Mouse (Mus musculus): ENCODE measurements around the gene Arhgef25. TPM values are rescaled to one million over a fixed set of nuclear protein-coding genes. Genes with fewer than 3 reads are reported as not detected.

Arhgef25 gene
- polyA plus RNA-seq (2012; rRNA removed): 178 and 188 TPM in 2 replicates

- DNase-seq (ENCODE audit: low spot score): peak; percentile 60
Observed at GRCm38 (mm10) chr10:127189651-127190381, at the start of gene Arhgef25. TSS of gene Arhgef25 (minus strand) at chr10:127190083.

DNA sequence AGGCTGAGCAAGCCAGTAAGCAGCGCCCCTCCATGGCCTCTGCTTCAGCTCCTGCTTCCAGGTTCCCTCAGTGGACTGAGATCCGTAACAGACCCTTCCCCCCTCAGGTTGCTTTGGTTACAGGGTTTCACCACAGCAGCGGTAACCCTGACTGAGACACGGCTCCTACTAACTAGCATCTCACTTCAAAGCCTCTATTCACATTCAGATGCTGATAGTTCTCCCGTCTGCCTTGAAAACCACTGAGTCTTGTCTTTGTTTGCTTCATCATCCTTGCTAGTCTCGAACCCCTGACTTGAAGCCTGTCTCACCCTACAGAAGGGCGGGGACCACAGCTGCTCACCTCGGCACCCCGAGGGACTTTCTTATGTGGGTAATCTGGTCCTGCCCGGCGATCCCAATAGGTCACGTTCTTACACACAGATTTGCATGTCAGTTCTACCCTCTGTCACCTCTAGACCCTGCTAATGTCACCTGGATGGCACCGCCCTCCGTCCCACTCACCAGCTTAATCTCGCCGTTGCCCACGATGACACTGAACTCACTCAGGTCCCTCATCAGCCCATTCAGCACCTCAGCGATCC, 48.5 kb upstream of the Arhgef25 start:
- no peak for DNase-seq (ENCODE audit: low spot score)

GRCm38 (mm10) chr10:127236541-127236940, 46.7 kb upstream of the Arhgef25 start:
- no peak for DNase-seq (ENCODE audit: low spot score)

- DNase-seq (ENCODE audit: low spot score): no peak
Observed at GRCm38 (mm10) chr10:127233141-127233540, 43.3 kb upstream of the Arhgef25 start.

DNA sequence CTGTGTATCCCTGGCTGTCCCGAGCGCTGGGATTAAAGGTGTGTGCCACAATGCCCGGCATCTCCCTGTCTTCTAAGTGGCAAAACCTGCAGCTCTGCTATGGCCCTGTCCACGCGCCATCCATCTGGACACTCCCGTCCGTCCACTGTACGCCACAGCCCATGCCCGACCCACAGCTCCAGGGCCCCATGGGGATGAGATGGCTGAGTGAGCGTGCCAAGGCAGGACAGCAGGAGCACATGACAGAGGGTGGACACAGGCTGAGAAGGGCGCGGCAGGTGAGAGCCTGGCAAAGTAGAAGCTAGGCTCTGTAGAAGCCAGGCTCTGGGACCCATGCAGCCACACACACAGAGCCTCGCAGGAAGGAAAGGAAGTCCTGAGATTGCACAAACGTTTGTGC, 41.9 kb upstream of the Arhgef25 start:
- DNase-seq (ENCODE audit: low spot score): no peak

DNA sequence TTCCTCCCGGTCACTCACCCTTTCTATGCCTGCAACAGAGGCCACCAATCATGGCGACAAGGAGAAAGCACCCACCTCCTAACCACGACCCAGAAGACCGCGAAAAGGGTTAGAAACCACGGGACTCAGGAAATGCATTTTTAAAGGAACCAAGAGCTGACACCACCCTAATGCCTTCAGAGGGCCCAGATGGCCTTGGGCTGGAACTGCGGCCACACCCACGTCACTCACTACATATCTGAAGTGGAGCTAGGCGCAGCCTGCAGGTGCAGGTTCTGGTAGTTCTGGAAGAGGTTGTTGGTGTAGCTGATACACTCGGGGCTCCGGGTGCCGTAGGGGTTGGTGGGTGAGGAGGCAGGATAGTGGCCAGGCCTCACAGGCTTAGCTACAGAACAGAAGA, 40.8 kb upstream of the Arhgef25 start:
- DNase-seq (ENCODE audit: low spot score): no peak

DNA sequence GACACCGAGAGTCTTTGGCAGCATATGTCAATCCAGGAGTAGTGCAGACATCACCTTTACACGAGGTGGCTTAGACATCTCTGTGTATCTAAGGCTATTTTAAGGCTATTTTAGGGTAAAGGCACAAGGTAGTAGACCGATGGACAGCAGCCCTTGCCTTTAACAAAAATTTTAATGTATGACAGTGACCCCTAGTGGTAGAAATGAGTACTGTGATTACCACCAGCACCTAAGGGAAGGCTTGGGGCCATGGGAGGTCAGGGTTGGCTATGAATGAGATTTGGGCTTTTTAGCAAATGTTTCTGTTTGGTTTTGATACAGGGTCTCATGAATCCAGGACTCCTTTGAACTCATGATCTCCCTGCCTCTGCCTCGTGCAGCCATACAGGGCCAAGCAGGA, 39.0 kb upstream of the Arhgef25 start:
- no peak for DNase-seq (ENCODE audit: low spot score)

GRCm38 (mm10) chr10:127227163-127227562, 37.3 kb upstream of the Arhgef25 start:
- DNase-seq (ENCODE audit: low spot score): no peak

DNA sequence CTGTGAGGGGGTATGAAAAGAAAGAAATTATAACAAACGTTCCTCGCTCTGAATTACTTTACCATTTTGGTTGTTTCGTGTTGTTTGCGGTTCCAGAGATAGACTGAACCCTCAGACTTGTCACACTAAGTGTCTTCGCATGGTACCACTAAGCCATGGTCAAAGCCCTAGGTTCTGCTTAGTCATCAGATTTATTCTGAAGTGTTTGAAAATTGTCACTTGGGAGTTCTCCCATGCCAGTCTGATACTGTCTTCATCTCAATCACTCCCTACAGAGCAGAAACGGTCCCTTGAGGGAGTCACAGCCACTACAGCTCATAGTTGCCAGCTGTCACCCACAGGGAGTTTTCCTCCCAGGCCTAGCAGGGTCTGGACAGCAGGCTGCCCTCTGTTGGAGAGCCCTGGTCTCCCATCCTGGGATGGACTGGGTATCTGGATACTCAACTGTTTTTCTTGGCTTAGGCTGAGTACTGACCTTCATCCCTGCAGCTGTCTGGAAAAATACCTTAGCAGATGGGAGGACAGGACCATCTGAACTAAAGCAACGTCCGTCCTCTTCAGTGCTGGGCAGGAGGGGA, 36.5 kb upstream of the Arhgef25 start:
- no peak for DNase-seq (ENCODE audit: low spot score)

GRCm38 (mm10) chr10:127225732-127226131, 35.8 kb upstream of the Arhgef25 start:
- no peak for DNase-seq (ENCODE audit: low spot score)

GRCm38 (mm10) chr10:127225213-127225612, 35.3 kb upstream of the Arhgef25 start:
- no peak for DNase-seq (ENCODE audit: low spot score)

DNA sequence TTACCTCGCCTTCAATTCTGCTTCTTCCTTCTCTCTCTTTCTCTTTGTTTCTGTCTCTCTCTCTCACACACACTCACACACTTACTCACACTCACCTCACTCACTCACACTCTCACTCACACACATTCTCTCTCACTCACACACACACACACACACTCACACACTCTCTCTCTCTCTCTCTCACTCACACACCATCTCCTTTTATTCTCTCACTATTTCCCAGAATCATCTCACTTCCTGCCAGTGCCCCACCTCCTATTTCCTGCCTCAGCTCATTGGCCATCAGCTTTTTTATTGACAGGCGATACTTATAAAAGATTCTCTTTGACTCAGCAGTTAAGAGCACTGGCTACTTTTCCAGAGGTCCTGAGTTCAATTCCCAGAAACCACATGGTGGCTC, 28.5 kb upstream of the Arhgef25 start:
- DNase-seq (ENCODE audit: low spot score): no peak

GRCm38 (mm10) chr10:127217177-127217576, 27.3 kb upstream of the Arhgef25 start:
- DNase-seq (ENCODE audit: low spot score): no peak

- DNase-seq (ENCODE audit: low spot score): no peak
Observed at GRCm38 (mm10) chr10:127216456-127216855, 26.6 kb upstream of the Arhgef25 start.

DNA sequence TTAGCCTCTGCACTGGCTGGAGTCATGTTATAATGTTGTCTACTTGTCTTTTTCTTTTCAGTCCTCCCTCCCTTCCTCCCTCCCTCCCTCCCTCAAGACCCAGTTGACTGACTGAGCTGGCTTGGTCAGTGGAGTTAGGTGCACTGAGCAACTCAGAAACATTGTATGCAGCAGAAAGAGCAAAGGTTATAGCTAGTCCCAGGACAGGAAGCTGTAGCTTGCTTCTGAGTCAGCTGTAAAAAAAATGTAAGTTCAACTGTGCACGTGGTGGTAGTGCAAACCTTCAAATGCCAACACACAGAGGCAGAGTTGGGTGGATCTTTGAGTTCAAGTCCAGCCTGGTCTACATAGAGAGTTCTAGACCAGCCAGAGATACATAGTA, 24.5 kb upstream of the Arhgef25 start:
- DNase-seq (ENCODE audit: low spot score): no peak

GRCm38 (mm10) chr10:127213704-127214421, 24.0 kb upstream of the Arhgef25 start:
- DNase-seq (ENCODE audit: low spot score): no peak

DNA sequence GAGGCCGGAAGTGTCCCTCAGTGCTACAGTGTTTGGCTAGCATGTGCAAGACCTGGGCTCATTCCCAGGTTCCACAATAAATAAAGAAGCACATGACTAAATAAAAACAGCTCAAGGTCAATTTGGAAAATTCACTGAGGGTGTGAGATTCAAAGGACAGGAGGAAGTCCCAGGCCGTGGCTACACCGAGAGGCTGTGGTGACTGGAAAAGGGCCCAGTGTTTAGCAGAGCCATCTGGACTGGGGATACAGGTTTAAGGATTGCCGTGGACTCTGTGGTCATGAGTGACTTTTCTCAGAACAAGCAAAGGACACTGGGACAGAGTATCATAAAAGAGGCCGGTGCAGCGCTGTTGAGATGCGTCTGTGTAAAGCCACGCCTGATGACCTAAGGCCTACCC, 23.4 kb upstream of the Arhgef25 start:
- DNase-seq (ENCODE audit: low spot score): no peak

- peak; percentile 89 for DNase-seq (ENCODE audit: low spot score)
Observed at GRCm38 (mm10) chr10:127211414-127211854, 21.6 kb upstream of the Arhgef25 start, which contains the start of gene Pip4k2c. TSS of gene Pip4k2c (minus strand) at chr10:127211585.

- no peak for DNase-seq (ENCODE audit: low spot score)
Observed at GRCm38 (mm10) chr10:127210961-127211405, 21.1 kb upstream of the Arhgef25 start.

GRCm38 (mm10) chr10:127209928-127210570, 20.2 kb upstream of the Arhgef25 start:
- DNase-seq (ENCODE audit: low spot score): no peak

- no peak for DNase-seq (ENCODE audit: low spot score)
Observed at GRCm38 (mm10) chr10:127208921-127209320, 19.0 kb upstream of the Arhgef25 start.

GRCm38 (mm10) chr10:127205373-127205772, 15.5 kb upstream of the Arhgef25 start:
- DNase-seq (ENCODE audit: low spot score): no peak
